Mouse (Mus musculus): Measurements from ENCODE around the gene Mier2. TPM values are rescaled to one million over a fixed set of nuclear protein-coding genes. Genes with fewer than 3 reads are reported as not detected.

The Mier2 gene
- polyA plus RNA-seq, 1 experiment from 2014 or later: 38.7 TPM

- Histone ChIP-seq H3K4me3 (no peak overlapping the region), H3K9ac (no peak overlapping the region), H3K4me2 (no peak overlapping the region), H3K27ac (ENCODE audit: poor library complexity, severe bottlenecking) (no peak overlapping the region), H3K36me3 (no peaks in the 10 kb centered on the region), H3K27me3 (replicated peaks) (peaks cover 30% of the 10 kb centered on the region; the same call in 1 of the 2 replicates), H3K9me3 (replicated peaks) (no peaks in the 10 kb centered on the region), H3K4me1 (replicated peaks) (no peaks in the 10 kb centered on the region)
- 85% methylated on average over 5 of the region's 5 CpGs for WGBS
- ATAC-seq (ENCODE audit: insufficient number of reproducible peaks, low FRiP score): no peak
These were observed 30.7 kb upstream of the Mier2 start for GRCm38 (mm10) chr10:79585723-79586122.

- Histone ChIP-seq H3K4me1 (replicated peaks) (no peaks in the 10 kb centered on the region), H3K4me3 (no peak overlapping the region), H3K4me2 (no peak overlapping the region), H3K36me3 (no peaks in the 10 kb centered on the region), H3K9me3 (replicated peaks) (no peaks in the 10 kb centered on the region), H3K27me3 (replicated peaks) (peaks cover 35% of the 10 kb centered on the region), H3K9ac (no peak overlapping the region), H3K27ac (ENCODE audit: poor library complexity, severe bottlenecking) (no peak overlapping the region)
- 87% methylated on average over 6 of the region's 6 CpGs for WGBS
- ATAC-seq (ENCODE audit: insufficient number of reproducible peaks, low FRiP score): no peak
These were observed 30.1 kb upstream of the Mier2 start for GRCm38 (mm10) chr10:79585136-79585535.

GRCm38 (mm10) chr10:79584426-79584825 lies 29.4 kb upstream of the Mier2 start:
- peaks cover 41% of the 10 kb centered on the region for H3K27me3 ChIP-seq (replicated peaks)
- H3K4me1 ChIP-seq (replicated peaks): no peaks in the 10 kb centered on the region
- ATAC-seq (ENCODE audit: insufficient number of reproducible peaks, low FRiP score): no peak
- no peak overlapping the region for H3K9ac ChIP-seq
- no peaks in the 10 kb centered on the region for H3K9me3 ChIP-seq (replicated peaks)
- H3K4me3 ChIP-seq: no peak overlapping the region
- WGBS: 73% methylated on average over 9 of the region's 9 CpGs
- no peak overlapping the region for H3K27ac ChIP-seq (ENCODE audit: poor library complexity, severe bottlenecking)
- no peak overlapping the region for H3K4me2 ChIP-seq
- H3K36me3 ChIP-seq: no peaks in the 10 kb centered on the region

- Histone ChIP-seq H3K27ac (ENCODE audit: poor library complexity, severe bottlenecking) (no peak overlapping the region), H3K4me2 (no peak overlapping the region), H3K9me3 (replicated peaks) (no peaks in the 10 kb centered on the region), H3K4me3 (no peak overlapping the region), H3K36me3 (no peaks in the 10 kb centered on the region), H3K27me3 (replicated peaks) (peaks cover 45% of the 10 kb centered on the region), H3K9ac (no peak overlapping the region), H3K4me1 (replicated peaks) (no peaks in the 10 kb centered on the region)
- ATAC-seq (ENCODE audit: insufficient number of reproducible peaks, low FRiP score): no peak
- WGBS: 52% methylated on average over 7 of the region's 7 CpGs
These were observed 29.0 kb upstream of the Mier2 start for GRCm38 (mm10) chr10:79584021-79584420.

GRCm38 (mm10) chr10:79581501-79581900 lies 26.5 kb upstream of the Mier2 start:
- Histone ChIP-seq H3K4me3 (no peak overlapping the region), H3K4me1 (replicated peaks) (no peaks in the 10 kb centered on the region), H3K27ac (ENCODE audit: poor library complexity, severe bottlenecking) (no peak overlapping the region), H3K36me3 (no peaks in the 10 kb centered on the region), H3K4me2 (no peak overlapping the region), H3K9me3 (replicated peaks) (0 out of 2 replicates have a peak, but pooled peaks cover 3% of the 10 kb centered on the region), H3K9ac (no peak overlapping the region), H3K27me3 (replicated peaks) (peaks cover 36% of the 10 kb centered on the region)
- ATAC-seq (ENCODE audit: insufficient number of reproducible peaks, low FRiP score): no peak
- WGBS: 88% methylated on average over 8 of the region's 8 CpGs

GRCm38 (mm10) chr10:79580811-79581210 lies 25.8 kb upstream of the Mier2 start:
- WGBS: 41% methylated on average over 6 of the region's 6 CpGs
- Histone ChIP-seq H3K9ac (no peak overlapping the region), H3K27me3 (replicated peaks) (peaks cover 32% of the 10 kb centered on the region), H3K4me3 (no peak overlapping the region), H3K4me2 (no peak overlapping the region), H3K4me1 (replicated peaks) (no peaks in the 10 kb centered on the region), H3K27ac (ENCODE audit: poor library complexity, severe bottlenecking) (no peak overlapping the region), H3K36me3 (no peaks in the 10 kb centered on the region), H3K9me3 (replicated peaks) (0 out of 2 replicates have a peak, but pooled peaks cover 3% of the 10 kb centered on the region)
- no peak for ATAC-seq (ENCODE audit: insufficient number of reproducible peaks, low FRiP score)

- Histone ChIP-seq H3K27me3 (replicated peaks) (peaks cover 32% of the 10 kb centered on the region), H3K9me3 (replicated peaks) (0 out of 2 replicates have a peak, but pooled peaks cover 3% of the 10 kb centered on the region), H3K4me1 (replicated peaks) (no peaks in the 10 kb centered on the region), H3K9ac (no peak overlapping the region), H3K4me2 (no peak overlapping the region), H3K27ac (ENCODE audit: poor library complexity, severe bottlenecking) (no peak overlapping the region), H3K4me3 (no peak overlapping the region), H3K36me3 (no peaks in the 10 kb centered on the region)
- ATAC-seq (ENCODE audit: insufficient number of reproducible peaks, low FRiP score): no peak
- WGBS: 70% methylated on average over 7 of the region's 7 CpGs
These were observed 25.4 kb upstream of the Mier2 start for GRCm38 (mm10) chr10:79580356-79580755.

GRCm38 (mm10) chr10:79579781-79580180 lies 24.8 kb upstream of the Mier2 start:
- Histone ChIP-seq H3K27me3 (replicated peaks) (peaks cover 32% of the 10 kb centered on the region), H3K9me3 (replicated peaks) (0 out of 2 replicates have a peak, but pooled peaks cover 3% of the 10 kb centered on the region), H3K4me3 (no peak overlapping the region), H3K9ac (no peak overlapping the region), H3K36me3 (no peaks in the 10 kb centered on the region), H3K4me2 (no peak overlapping the region), H3K4me1 (replicated peaks) (no peaks in the 10 kb centered on the region), H3K27ac (ENCODE audit: poor library complexity, severe bottlenecking) (no peak overlapping the region)
- 75% methylated on average over 12 of the region's 12 CpGs for WGBS
- no peak for ATAC-seq (ENCODE audit: insufficient number of reproducible peaks, low FRiP score)

GRCm38 (mm10) chr10:79578891-79579290 lies 23.9 kb upstream of the Mier2 start:
- Histone ChIP-seq H3K4me3 (no peak overlapping the region), H3K4me2 (no peak overlapping the region), H3K27ac (ENCODE audit: poor library complexity, severe bottlenecking) (no peak overlapping the region), H3K9me3 (replicated peaks) (0 out of 2 replicates have a peak, but pooled peaks cover 3% of the 10 kb centered on the region), H3K9ac (no peak overlapping the region), H3K36me3 (no peaks in the 10 kb centered on the region), H3K4me1 (replicated peaks) (no peaks in the 10 kb centered on the region), H3K27me3 (replicated peaks) (peaks cover 23% of the 10 kb centered on the region)
- ATAC-seq (ENCODE audit: insufficient number of reproducible peaks, low FRiP score): no peak
- 64% methylated on average over 7 of the region's 7 CpGs for WGBS

- Histone ChIP-seq H3K4me3 (no peak overlapping the region), H3K27me3 (replicated peaks) (peaks cover 20% of the 10 kb centered on the region), H3K4me2 (no peak overlapping the region), H3K36me3 (no peaks in the 10 kb centered on the region), H3K27ac (ENCODE audit: poor library complexity, severe bottlenecking) (no peak overlapping the region), H3K9me3 (replicated peaks) (0 out of 2 replicates have a peak, but pooled peaks cover 3% of the 10 kb centered on the region), H3K9ac (no peak overlapping the region), H3K4me1 (replicated peaks) (no peaks in the 10 kb centered on the region)
- ATAC-seq (ENCODE audit: insufficient number of reproducible peaks, low FRiP score): no peak
- 69% methylated on average over 9 of the region's 9 CpGs for WGBS
These were observed 23.3 kb upstream of the Mier2 start for GRCm38 (mm10) chr10:79578276-79578675.

GRCm38 (mm10) chr10:79577376-79577775 lies 22.4 kb upstream of the Mier2 start:
- H3K36me3 ChIP-seq: no peaks in the 10 kb centered on the region
- no peak for ATAC-seq (ENCODE audit: insufficient number of reproducible peaks, low FRiP score)
- no peak overlapping the region for H3K4me2 ChIP-seq
- 0 out of 2 replicates have a peak, but pooled peaks cover 3% of the 10 kb centered on the region for H3K9me3 ChIP-seq (replicated peaks)
- no peaks in the 10 kb centered on the region for H3K4me1 ChIP-seq (replicated peaks)
- no peak overlapping the region for H3K9ac ChIP-seq
- no peak overlapping the region for H3K27ac ChIP-seq (ENCODE audit: poor library complexity, severe bottlenecking)
- whole genome bisulfite sequencing: 69% methylated on average over 4 of the region's 4 CpGs
- peaks cover 20% of the 10 kb centered on the region for H3K27me3 ChIP-seq (replicated peaks)
- no peak overlapping the region for H3K4me3 ChIP-seq

- H3K36me3 ChIP-seq: no peaks in the 10 kb centered on the region
- H3K4me3 ChIP-seq: no peak overlapping the region
- H3K4me1 ChIP-seq (replicated peaks): no peaks in the 10 kb centered on the region
- H3K27ac ChIP-seq (ENCODE audit: poor library complexity, severe bottlenecking): no peak overlapping the region
- 80% methylated on average over 6 of the region's 6 CpGs for WGBS
- no peak for ATAC-seq (ENCODE audit: insufficient number of reproducible peaks, low FRiP score)
- H3K4me2 ChIP-seq: no peak overlapping the region
- no peak overlapping the region for H3K9ac ChIP-seq
- peaks cover 5% of the 10 kb centered on the region; the same call in 1 of the 2 replicates for H3K9me3 ChIP-seq (replicated peaks)
- peaks cover 18% of the 10 kb centered on the region for H3K27me3 ChIP-seq (replicated peaks)
These were observed 20.8 kb upstream of the Mier2 start for GRCm38 (mm10) chr10:79575754-79576153.

All from heart, embryonic 12.5 days (tissue).